Mouse (Mus musculus) lung, postnatal 0 days (tissue): ENCODE measurements around the gene Slc13a2. TPM values are rescaled to one million over a fixed set of nuclear protein-coding genes. Genes with fewer than 3 reads are reported as not detected.

ENCODE experiments used
- ATAC-seq: fragments of 200-750 bp; cut with Nextera tagmentation; 2 replicates; pipeline ENCODE4 v1.8.0; 2017; ENCODE audit warnings: moderate library complexity
- DNase-seq: peaks from one replicate; pipeline ENCODE4 v3.0.0-alpha.2; 2016; ENCODE audit warnings: low spot score
- H3K27ac ChIP-seq: fragments of 300-500 bp; sonication (generic); 2 replicates; pipeline ENCODE4 v1.5.1; 2014; ENCODE audit warnings: antibody characterized with exemption, mild to moderate bottlenecking, low read length, mixed read lengths
- H3K27me3 ChIP-seq: fragments of 300-500 bp; sonication (generic); replicated peaks from 2 replicates; pipeline ENCODE4 v1.6.1; 2014; ENCODE audit warnings: low read length, mixed read lengths; ENCODE audit not compliant: insufficient read depth
- H3K36me3 ChIP-seq: fragments of 300-500 bp; sonication (generic); 2 replicates; pipeline ENCODE4 v1.6.1; 2014; ENCODE audit warnings: low read length, mixed read lengths; ENCODE audit not compliant: insufficient read depth
- H3K4me1 ChIP-seq: fragments of 300-500 bp; sonication (generic); 2 replicates; pipeline ENCODE4 v1.6.1; 2014; ENCODE audit warnings: antibody characterized with exemption, low read depth, low read length, mixed read lengths; ENCODE audit not compliant: insufficient read depth
- H3K4me2 ChIP-seq: fragments of 300-500 bp; sonication (generic); replicated peaks from 2 replicates; pipeline ENCODE4 v1.6.1; 2014; ENCODE audit warnings: low read depth, mild to moderate bottlenecking, low read length, moderate library complexity, mixed read lengths
- H3K4me3 ChIP-seq: fragments of 300-500 bp; sonication (generic); 2 replicates; pipeline ENCODE4 v1.5.1; 2014; ENCODE audit warnings: low read depth, low read length
- H3K9ac ChIP-seq: fragments of 300-500 bp; sonication (generic); replicated peaks from 2 replicates; pipeline ENCODE4 v1.6.1; 2014; ENCODE audit warnings: low read depth, mild to moderate bottlenecking
- H3K9me3 ChIP-seq: fragments of 300-500 bp; sonication (generic); 2 replicates; pipeline ENCODE4 v1.6.1; 2016; ENCODE audit warnings: low read length, mixed read lengths
- CTCF ChIP-seq: IDR thresholded peaks from 2 replicates; pipeline ENCODE4 v1.5.1; 2016; ENCODE audit warnings: antibody characterized with exemption, mild to moderate bottlenecking
- EP300 ChIP-seq: IDR thresholded peaks from 2 replicates; pipeline ENCODE4 v1.6.1; 2016; ENCODE audit warnings: antibody characterized with exemption, mild to moderate bottlenecking, control low read depth
- WGBS: fragments of 180-500 bp; shearing (Covaris S2); extraction: QIAGEN DNeasy Blood & Tissue Kit; methylation state at CpG from one replicate; pipeline ENCODE4 v1.1.7; 2014; 5-methylcytosine and 5-hydroxymethylcytosine counted together
- polyA plus RNA-seq: library from polyadenylated mRNA; unstranded; fragments of >200 nt; fragmentation: Nextera tagmentation; extraction: Ambion mirVana; gene quantifications from 2 replicates; pipeline ENCODE4 v1.2.1, GENCODE M21; 2015

Slc13a2 gene
- polyA plus RNA-seq, 1 experiment from 2014 or later, result 0.43 TPM

- no peak for ATAC-seq
- no peak overlapping the region for H3K4me3 ChIP-seq
Measured at GRCm38 (mm10) chr11:78401469-78401868, 20.5 kb downstream of the Slc13a2 start.

GRCm38 (mm10) chr11:78400936-78401335, 21.1 kb downstream of the Slc13a2 start:
- 56% methylated on average over 3 of the region's 3 CpGs for WGBS
- Histone ChIP-seq H3K27ac (no peak overlapping the region), H3K4me2 (no peak overlapping the region), H3K9ac (no peak overlapping the region), H3K27me3 (no peaks in the 10 kb centered on the region), H3K9me3 (no peaks in the 10 kb centered on the region), H3K4me3 (no peak overlapping the region), H3K36me3 (no peaks in the 10 kb centered on the region), H3K4me1 (no peaks in the 10 kb centered on the region; the same call in 1 of the 2 replicates)
- no peak for TF ChIP-seq CTCF
- TF ChIP-seq EP300, result no peak
- no peak for ATAC-seq
- DNase-seq, result no peak

More at GRCm38 (mm10) chr11:78401469-78401868, 20.5 kb downstream of the Slc13a2 start:
- no peaks in the 10 kb centered on the region for H3K9me3 ChIP-seq
- no peak for DNase-seq
- H3K4me2 ChIP-seq, result no peak overlapping the region
- no peaks in the 10 kb centered on the region; the same call in 1 of the 2 replicates for H3K4me1 ChIP-seq
- no peak overlapping the region for H3K27ac ChIP-seq
- TF ChIP-seq EP300, result no peak
- no peak for TF ChIP-seq CTCF
- no peaks in the 10 kb centered on the region for H3K27me3 ChIP-seq
- WGBS, result 69% methylated on average over 3 of the region's 3 CpGs
- no peak overlapping the region for H3K9ac ChIP-seq
- no peaks in the 10 kb centered on the region for H3K36me3 ChIP-seq

- DNase-seq (peak; percentile 81), ATAC-seq (no peak)
- Histone ChIP-seq H3K4me1 (no peaks in the 10 kb centered on the region; the same call in 1 of the 2 replicates), H3K27ac (no peak overlapping the region), H3K9me3 (no peaks in the 10 kb centered on the region), H3K9ac (no peak overlapping the region), H3K4me3 (no peak overlapping the region), H3K36me3 (no peaks in the 10 kb centered on the region), H3K4me2 (no peak overlapping the region), H3K27me3 (no peaks in the 10 kb centered on the region)
- TF ChIP-seq EP300 (no peak), CTCF (peak; percentile 98)
- 14% methylated on average over 8 of the region's 8 CpGs for WGBS
Measured at GRCm38 (mm10) chr11:78399680-78400079, 22.3 kb downstream of the Slc13a2 start.

- no peaks in the 10 kb centered on the region for H3K9me3 ChIP-seq
- H3K27me3 ChIP-seq, result no peaks in the 10 kb centered on the region
- H3K9ac ChIP-seq, result no peak overlapping the region
- no peak overlapping the region for H3K27ac ChIP-seq
- TF ChIP-seq CTCF (no peak), EP300 (no peak)
- ATAC-seq (no peak), DNase-seq (no peak)
- WGBS, result 77% methylated on average over 6 of the region's 6 CpGs
- H3K4me2 ChIP-seq, result no peak overlapping the region
- no peaks in the 10 kb centered on the region; the same call in 1 of the 2 replicates for H3K4me1 ChIP-seq
- no peaks in the 10 kb centered on the region for H3K36me3 ChIP-seq
- H3K4me3 ChIP-seq, result no peak overlapping the region
Measured at GRCm38 (mm10) chr11:78398212-78398611, 23.8 kb downstream of the Slc13a2 start.

GRCm38 (mm10) chr11:78397397-78397796, 24.6 kb downstream of the Slc13a2 start:
- Histone ChIP-seq H3K9ac (no peak overlapping the region), H3K4me3 (no peak overlapping the region), H3K27ac (no peak overlapping the region), H3K4me1 (no peaks in the 10 kb centered on the region; the same call in 1 of the 2 replicates), H3K4me2 (no peak overlapping the region), H3K27me3 (no peaks in the 10 kb centered on the region), H3K36me3 (no peaks in the 10 kb centered on the region), H3K9me3 (no peaks in the 10 kb centered on the region)
- DNase-seq, result peak; percentile 81
- TF ChIP-seq CTCF, result peak; percentile 84
- TF ChIP-seq EP300, result no peak
- WGBS, result 9% methylated on average over 18 of the region's 18 CpGs
- ATAC-seq, result peak; percentile 52

GRCm38 (mm10) chr11:78396950-78397349, 25.1 kb downstream of the Slc13a2 start:
- WGBS, result 36% methylated on average over 11 of the region's 11 CpGs
- TF ChIP-seq CTCF (no peak), EP300 (no peak)
- H3K9ac ChIP-seq, result no peak overlapping the region
- no peaks in the 10 kb centered on the region for H3K9me3 ChIP-seq
- no peak overlapping the region for H3K4me3 ChIP-seq
- no peak overlapping the region for H3K27ac ChIP-seq
- no peak overlapping the region for H3K4me2 ChIP-seq
- ATAC-seq, result no peak
- peak; percentile 14 for DNase-seq
- H3K4me1 ChIP-seq, result no peaks in the 10 kb centered on the region; the same call in 1 of the 2 replicates
- H3K36me3 ChIP-seq, result no peaks in the 10 kb centered on the region
- no peaks in the 10 kb centered on the region for H3K27me3 ChIP-seq

- H3K4me2 ChIP-seq, result no peak overlapping the region
- no peaks in the 10 kb centered on the region for H3K4me1 ChIP-seq
- WGBS, result 56% methylated on average over 3 of the region's 3 CpGs
- TF ChIP-seq EP300 (no peak), CTCF (no peak)
- ATAC-seq (peak; percentile 90), DNase-seq (peak; percentile 89)
- no peaks in the 10 kb centered on the region for H3K9me3 ChIP-seq
- H3K9ac ChIP-seq, result no peak overlapping the region
- H3K27me3 ChIP-seq, result no peaks in the 10 kb centered on the region
- no peak overlapping the region for H3K4me3 ChIP-seq
- no peak overlapping the region for H3K27ac ChIP-seq
- no peaks in the 10 kb centered on the region for H3K36me3 ChIP-seq
Measured at GRCm38 (mm10) chr11:78392728-78393127, 29.3 kb downstream of the Slc13a2 start.
